Mouse (Mus musculus): ENCODE data around the gene Gatb. TPM values are rescaled to one million over a fixed set of nuclear protein-coding genes. Genes with fewer than 3 reads are reported as not detected.

Gene Gatb
- polyA plus RNA-seq, 1 experiment from 2014 or later: 11.2 TPM

DNA sequence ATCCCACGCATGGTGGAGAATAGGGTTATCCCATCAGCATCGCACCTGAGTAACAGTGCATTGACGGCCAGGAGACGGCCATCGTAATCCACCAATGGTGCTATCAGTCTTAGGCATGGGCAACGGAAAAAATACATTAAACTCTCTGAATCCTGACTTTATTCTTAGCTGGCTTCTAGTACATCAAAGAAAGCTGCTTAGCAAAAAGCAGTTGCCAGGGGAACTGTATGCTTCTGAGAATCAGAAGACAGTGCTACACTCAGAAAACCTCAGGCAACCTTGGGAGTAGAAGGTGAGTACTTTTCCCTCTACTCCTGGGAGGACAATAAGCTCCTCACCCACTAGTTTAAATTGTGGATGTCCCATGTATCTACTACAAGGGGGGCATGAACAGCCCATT, 93.8 kb downstream of the Gatb start:
- no peak overlapping the region for H3K4me3 ChIP-seq (ENCODE audit: low read depth, low read length)
- H3K9me3 ChIP-seq (ENCODE audit: control insufficient read depth): no peaks in the 10 kb centered on the region
- no peak overlapping the region for H3K9ac ChIP-seq (ENCODE audit: low read depth, low read length)
- 87% methylated on average over 6 of the region's 6 CpGs for WGBS
- no peaks in the 10 kb centered on the region for H3K36me3 ChIP-seq (ENCODE audit: control insufficient read depth, insufficient read depth)
- no peaks in the 10 kb centered on the region for H3K27me3 ChIP-seq (replicated peaks; ENCODE audit: control insufficient read depth, insufficient read depth, low read length)
- TF ChIP-seq CTCF (IDR thresholded peaks at IDR 0.05; ENCODE audit: low read depth): no peak
- no peak overlapping the region for H3K4me2 ChIP-seq (replicated peaks; ENCODE audit: low read depth)
- no peak overlapping the region for H3K27ac ChIP-seq (ENCODE audit: low read depth, low read length)
- no peak for ATAC-seq
- no peaks in the 10 kb centered on the region for H3K4me1 ChIP-seq (replicated peaks; ENCODE audit: control insufficient read depth, insufficient read depth, low read length)

DNA sequence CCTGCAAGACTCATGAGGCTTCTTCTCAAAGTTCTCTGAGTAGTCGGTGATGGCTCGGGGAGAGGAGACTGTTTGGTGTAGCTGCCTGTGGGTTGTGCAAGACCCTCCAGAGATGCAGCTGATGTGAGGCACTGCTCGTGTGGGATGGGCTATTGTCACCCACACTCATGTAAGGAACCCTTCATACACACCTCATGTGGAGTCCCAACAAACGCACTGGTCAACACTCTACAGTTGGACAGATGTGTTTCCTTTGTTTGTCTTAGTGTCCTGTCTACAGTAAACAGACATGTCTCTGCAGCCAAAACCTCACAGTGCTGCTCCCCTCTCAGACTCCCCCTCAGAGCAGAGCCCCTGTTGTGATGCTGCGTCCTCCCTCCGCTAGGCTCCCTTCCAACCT, 95.9 kb downstream of the Gatb start:
- Histone ChIP-seq H3K4me3 (ENCODE audit: low read depth, low read length) (no peak overlapping the region), H3K4me1 (replicated peaks; ENCODE audit: control insufficient read depth, insufficient read depth, low read length) (no peaks in the 10 kb centered on the region), H3K27ac (ENCODE audit: low read depth, low read length) (no peak overlapping the region), H3K9ac (ENCODE audit: low read depth, low read length) (no peak overlapping the region), H3K4me2 (replicated peaks; ENCODE audit: low read depth) (no peak overlapping the region), H3K36me3 (ENCODE audit: control insufficient read depth, insufficient read depth) (no peaks in the 10 kb centered on the region), H3K27me3 (replicated peaks; ENCODE audit: control insufficient read depth, insufficient read depth, low read length) (no peaks in the 10 kb centered on the region), H3K9me3 (ENCODE audit: control insufficient read depth) (no peaks in the 10 kb centered on the region)
- 81% methylated on average over 6 of the region's 6 CpGs for WGBS
- no peak for TF ChIP-seq CTCF (IDR thresholded peaks at IDR 0.05; ENCODE audit: low read depth)
- no peak for ATAC-seq

DNA sequence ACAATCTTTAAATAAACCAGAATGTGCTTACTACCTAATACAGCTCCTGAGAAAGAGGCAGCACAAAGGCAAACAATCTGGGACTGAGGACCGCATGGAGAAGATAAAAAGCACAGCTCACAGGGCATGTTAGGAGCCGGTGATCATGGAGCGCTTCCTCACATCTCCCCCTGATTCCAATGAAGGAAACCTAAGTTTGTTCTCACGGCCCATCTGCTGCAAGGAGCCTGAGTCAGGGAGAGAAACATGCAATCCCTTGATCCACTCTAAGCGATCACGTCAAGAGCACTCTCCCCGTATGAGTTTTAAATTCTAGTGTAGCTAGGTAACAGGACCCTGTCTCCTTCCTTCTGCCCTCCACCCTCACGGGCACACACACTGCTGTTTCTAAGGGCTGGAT, 103.2 kb downstream of the Gatb start:
- no peak overlapping the region for H3K27ac ChIP-seq (ENCODE audit: low read depth, low read length)
- H3K9me3 ChIP-seq (ENCODE audit: control insufficient read depth): no peaks in the 10 kb centered on the region
- TF ChIP-seq CTCF (IDR thresholded peaks at IDR 0.05; ENCODE audit: low read depth): no peak
- WGBS: 64% methylated on average over 8 of the region's 8 CpGs
- ATAC-seq: no peak
- no peak overlapping the region for H3K4me2 ChIP-seq (replicated peaks; ENCODE audit: low read depth)
- H3K9ac ChIP-seq (ENCODE audit: low read depth, low read length): no peak overlapping the region
- no peak overlapping the region for H3K4me3 ChIP-seq (ENCODE audit: low read depth, low read length)
- H3K27me3 ChIP-seq (replicated peaks; ENCODE audit: control insufficient read depth, insufficient read depth, low read length): no peaks in the 10 kb centered on the region
- H3K36me3 ChIP-seq (ENCODE audit: control insufficient read depth, insufficient read depth): no peaks in the 10 kb centered on the region
- no peaks in the 10 kb centered on the region for H3K4me1 ChIP-seq (replicated peaks; ENCODE audit: control insufficient read depth, insufficient read depth, low read length)

DNA sequence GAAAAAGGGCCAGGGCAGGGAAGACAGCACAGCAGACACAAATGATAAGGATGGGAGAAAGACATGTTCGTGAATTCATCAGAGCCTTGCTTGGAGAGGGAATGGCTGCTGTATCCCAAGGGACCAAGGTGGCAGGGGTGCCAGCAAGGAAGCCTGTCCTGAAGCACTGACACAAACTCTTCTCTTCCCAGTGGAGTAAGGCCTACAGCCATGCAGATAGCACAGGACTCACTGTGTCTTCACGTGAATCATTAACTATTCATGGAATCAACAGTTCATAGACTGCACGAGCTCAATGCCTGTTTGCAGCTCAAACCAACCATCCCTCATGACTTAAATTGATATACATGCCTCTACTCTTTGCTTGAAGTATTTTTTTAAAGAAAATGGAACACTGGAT, 104.0 kb downstream of the Gatb start:
- Histone ChIP-seq H3K27ac (ENCODE audit: low read depth, low read length) (no peak overlapping the region), H3K9ac (ENCODE audit: low read depth, low read length) (no peak overlapping the region), H3K36me3 (ENCODE audit: control insufficient read depth, insufficient read depth) (no peaks in the 10 kb centered on the region), H3K27me3 (replicated peaks; ENCODE audit: control insufficient read depth, insufficient read depth, low read length) (no peaks in the 10 kb centered on the region), H3K4me3 (ENCODE audit: low read depth, low read length) (no peak overlapping the region), H3K4me1 (replicated peaks; ENCODE audit: control insufficient read depth, insufficient read depth, low read length) (no peaks in the 10 kb centered on the region), H3K9me3 (ENCODE audit: control insufficient read depth) (no peaks in the 10 kb centered on the region), H3K4me2 (replicated peaks; ENCODE audit: low read depth) (no peak overlapping the region)
- TF ChIP-seq CTCF (IDR thresholded peaks at IDR 0.05; ENCODE audit: low read depth): no peak
- ATAC-seq: no peak
- 47% methylated on average over 3 of the region's 3 CpGs for WGBS

DNA sequence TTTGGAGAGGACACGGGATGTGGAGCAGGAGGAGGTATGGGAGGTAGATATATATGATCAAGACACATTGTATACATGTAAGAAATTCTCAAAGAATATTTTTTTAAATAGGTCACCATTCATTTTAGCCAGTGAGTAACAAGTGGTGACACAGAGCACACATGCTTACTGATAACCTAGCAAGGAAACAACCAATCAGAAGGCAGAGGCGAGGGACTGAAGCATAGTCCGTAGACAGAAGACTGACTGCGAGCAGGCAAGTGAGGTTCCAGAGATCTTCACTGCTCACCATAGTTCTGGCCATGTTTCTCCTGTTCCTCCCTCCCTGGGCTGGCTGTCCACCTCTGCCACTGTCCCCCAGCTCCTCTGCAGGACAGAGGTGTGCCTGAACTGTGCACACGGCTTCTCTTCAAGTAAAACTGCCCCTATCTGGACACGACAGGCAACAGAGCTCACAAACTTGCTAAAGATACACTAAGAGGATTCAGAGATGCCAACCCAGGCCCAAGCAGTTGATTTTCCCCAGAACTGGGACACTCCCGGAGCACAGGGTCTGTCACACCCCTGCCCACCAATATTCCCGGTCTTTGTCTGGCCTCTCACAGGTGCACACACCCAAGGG, 105.5 kb downstream of the Gatb start:
- Histone ChIP-seq H3K9ac (ENCODE audit: low read depth, low read length) (no peak overlapping the region), H3K36me3 (ENCODE audit: control insufficient read depth, insufficient read depth) (no peaks in the 10 kb centered on the region), H3K27ac (ENCODE audit: low read depth, low read length) (no peak overlapping the region), H3K27me3 (replicated peaks; ENCODE audit: control insufficient read depth, insufficient read depth, low read length) (no peaks in the 10 kb centered on the region), H3K9me3 (ENCODE audit: control insufficient read depth) (no peaks in the 10 kb centered on the region), H3K4me1 (replicated peaks; ENCODE audit: control insufficient read depth, insufficient read depth, low read length) (no peaks in the 10 kb centered on the region), H3K4me3 (ENCODE audit: low read depth, low read length) (no peak overlapping the region), H3K4me2 (replicated peaks; ENCODE audit: low read depth) (no peak overlapping the region)
- no peak for ATAC-seq
- TF ChIP-seq CTCF (IDR thresholded peaks at IDR 0.05; ENCODE audit: low read depth): no peak
- 82% methylated on average over 8 of the region's 8 CpGs for WGBS

DNA sequence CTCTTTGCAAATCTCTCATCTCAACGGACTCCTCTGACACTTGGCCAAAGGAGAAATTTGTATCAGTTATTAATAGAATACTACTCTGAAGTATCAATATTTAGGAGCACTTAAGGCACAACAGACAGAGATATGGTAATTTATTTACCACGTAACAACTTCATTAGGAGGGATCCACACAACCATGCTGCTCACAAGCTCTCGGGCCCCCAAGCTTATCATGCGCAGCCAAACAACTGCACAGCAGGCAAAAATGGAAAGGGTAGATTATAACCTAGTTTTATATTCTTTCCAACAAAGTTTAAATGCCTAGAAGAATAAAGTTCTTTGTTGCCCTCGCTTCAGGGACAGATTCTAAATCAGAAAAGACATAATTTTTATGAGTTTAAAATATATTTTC, 106.0 kb downstream of the Gatb start:
- ATAC-seq: no peak
- Histone ChIP-seq H3K4me1 (replicated peaks; ENCODE audit: control insufficient read depth, insufficient read depth, low read length) (no peaks in the 10 kb centered on the region), H3K27ac (ENCODE audit: low read depth, low read length) (no peak overlapping the region), H3K4me2 (replicated peaks; ENCODE audit: low read depth) (no peak overlapping the region), H3K27me3 (replicated peaks; ENCODE audit: control insufficient read depth, insufficient read depth, low read length) (no peaks in the 10 kb centered on the region), H3K36me3 (ENCODE audit: control insufficient read depth, insufficient read depth) (no peaks in the 10 kb centered on the region), H3K9ac (ENCODE audit: low read depth, low read length) (no peak overlapping the region), H3K9me3 (ENCODE audit: control insufficient read depth) (no peaks in the 10 kb centered on the region), H3K4me3 (ENCODE audit: low read depth, low read length) (no peak overlapping the region)
- no peak for TF ChIP-seq CTCF (IDR thresholded peaks at IDR 0.05; ENCODE audit: low read depth)
- 86% methylated on average over 5 of the region's 5 CpGs for WGBS

DNA sequence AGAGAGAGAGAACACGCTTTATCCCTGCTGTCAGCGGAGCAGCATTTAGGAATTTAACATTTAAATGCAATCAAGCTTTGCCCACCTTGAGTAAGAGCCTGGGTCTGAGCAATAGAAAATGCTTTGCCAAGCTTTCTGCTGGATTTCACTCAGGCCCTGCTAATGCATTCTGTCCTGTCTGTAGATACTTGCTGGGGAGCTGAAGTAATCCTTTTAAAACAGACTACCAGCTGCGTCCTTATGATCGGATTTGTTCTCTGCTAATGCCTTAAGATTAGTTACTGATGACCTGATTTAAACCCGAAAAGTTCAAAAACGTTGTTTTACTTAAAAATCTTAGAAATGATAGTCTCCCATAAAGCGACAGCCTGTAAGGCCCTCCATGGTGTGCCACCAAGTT, 107.2 kb downstream of the Gatb start:
- H3K9ac ChIP-seq (ENCODE audit: low read depth, low read length): no peak overlapping the region
- H3K27me3 ChIP-seq (replicated peaks; ENCODE audit: control insufficient read depth, insufficient read depth, low read length): no peaks in the 10 kb centered on the region
- H3K36me3 ChIP-seq (ENCODE audit: control insufficient read depth, insufficient read depth): no peaks in the 10 kb centered on the region
- no peak overlapping the region for H3K27ac ChIP-seq (ENCODE audit: low read depth, low read length)
- no peak overlapping the region for H3K4me3 ChIP-seq (ENCODE audit: low read depth, low read length)
- no peaks in the 10 kb centered on the region for H3K9me3 ChIP-seq (ENCODE audit: control insufficient read depth)
- no peak for ATAC-seq
- 84% methylated on average over 7 of the region's 7 CpGs for WGBS
- no peak overlapping the region for H3K4me2 ChIP-seq (replicated peaks; ENCODE audit: low read depth)
- H3K4me1 ChIP-seq (replicated peaks; ENCODE audit: control insufficient read depth, insufficient read depth, low read length): no peaks in the 10 kb centered on the region
- no peak for TF ChIP-seq CTCF (IDR thresholded peaks at IDR 0.05; ENCODE audit: low read depth)

Measured in intestine, postnatal 0 days (tissue).